Mouse (Mus musculus): ENCODE measurements at regions not wholly inside any gene's neighbourhood (a gene's known extent, or its start where the extent isn't known, plus 50 kb on each side); places are given as distances from the start of the nearest gene placed in this dataset.

- Histone ChIP-seq H3K36me3 (ENCODE audit: control insufficient read depth, insufficient read depth) (no peaks in the 10 kb centered on the region), H3K4me2 (ENCODE audit: low read depth) (no peak overlapping the region), H3K79me2 (ENCODE audit: control insufficient read depth, insufficient read depth) (no peaks in the 10 kb centered on the region), H3K4me3 (no peak overlapping the region), H3ac (ENCODE audit: control insufficient read depth, insufficient read length) (no peak overlapping the region), H3K27me3 (ENCODE audit: control insufficient read depth, insufficient read depth, insufficient read length) (no peaks in the 10 kb centered on the region)
- TF ChIP-seq TCF12 (IDR thresholded peaks at IDR 0.05; ENCODE audit: insufficient read depth, poor library complexity, severe bottlenecking) (no peak), POLR2AphosphoS2 (IDR thresholded peaks at IDR 0.05; ENCODE audit: insufficient read length, low read depth) (no peak), POLR2A (IDR thresholded peaks at IDR 0.05; ENCODE audit: insufficient read length, low read depth) (no peak), E2F4 (IDR thresholded peaks at IDR 0.05; ENCODE audit: insufficient read depth) (no peak), MAX (IDR thresholded peaks at IDR 0.05; ENCODE audit: low read depth) (no peak), SRF (IDR thresholded peaks at IDR 0.05; ENCODE audit: control insufficient read depth, insufficient read length, low read depth) (no peak), MYOD1 (IDR thresholded peaks at IDR 0.05; ENCODE audit: control insufficient read depth in 1 of 3, insufficient read length in 2 of 3, low read depth in 2 of 3) (no peak), USF1 (IDR thresholded peaks at IDR 0.05; ENCODE audit: low read depth) (no peak), REST (IDR thresholded peaks at IDR 0.05; ENCODE audit: insufficient read depth, insufficient read length) (no peak), MYOG (IDR thresholded peaks at IDR 0.05; ENCODE audit: control insufficient read depth in 1 of 3, insufficient read depth in 1 of 3, insufficient read length in 2 of 3, low read depth in 2 of 3) (no peak), TCF3 (IDR thresholded peaks at IDR 0.05; ENCODE audit: insufficient read length, low read depth) (no peak)
These were observed 500.0 kb upstream of the Arpp21 start for GRCm38 (mm10) chr9:112735761-112736160.

GRCm38 (mm10) chr9:112725523-112725922 is 489.8 kb upstream of the Arpp21 start:
- Histone ChIP-seq H3K4me3 (no peak overlapping the region), H3K36me3 (ENCODE audit: control insufficient read depth, insufficient read depth) (no peaks in the 10 kb centered on the region), H3K79me2 (ENCODE audit: control insufficient read depth, insufficient read depth) (no peaks in the 10 kb centered on the region), H3ac (ENCODE audit: control insufficient read depth, insufficient read length) (no peak overlapping the region), H3K4me2 (ENCODE audit: low read depth) (no peak overlapping the region), H3K27me3 (ENCODE audit: control insufficient read depth, insufficient read depth, insufficient read length) (no peaks in the 10 kb centered on the region)
- TF ChIP-seq MYOG (IDR thresholded peaks at IDR 0.05; ENCODE audit: control insufficient read depth in 1 of 3, insufficient read depth in 1 of 3, insufficient read length in 2 of 3, low read depth in 2 of 3) (no peak), POLR2AphosphoS2 (IDR thresholded peaks at IDR 0.05; ENCODE audit: insufficient read length, low read depth) (no peak), MAX (IDR thresholded peaks at IDR 0.05; ENCODE audit: low read depth) (no peak), USF1 (IDR thresholded peaks at IDR 0.05; ENCODE audit: low read depth) (no peak)

- Histone ChIP-seq H3K4me3 (no peak overlapping the region), H3K36me3 (ENCODE audit: control insufficient read depth, insufficient read depth) (no peaks in the 10 kb centered on the region), H3ac (ENCODE audit: control insufficient read depth, insufficient read length) (no peak overlapping the region), H3K79me2 (ENCODE audit: control insufficient read depth, insufficient read depth) (no peaks in the 10 kb centered on the region), H3K27me3 (ENCODE audit: control insufficient read depth, insufficient read depth, insufficient read length) (no peaks in the 10 kb centered on the region), H3K4me2 (ENCODE audit: low read depth) (no peak overlapping the region)
- no peak for TF ChIP-seq MAX (IDR thresholded peaks at IDR 0.05; ENCODE audit: low read depth)
- TF ChIP-seq CEBPB (IDR thresholded peaks at IDR 0.05; ENCODE audit: insufficient read depth, poor library complexity, severe bottlenecking), result no peak
- no peak for TF ChIP-seq E2F4 (IDR thresholded peaks at IDR 0.05; ENCODE audit: insufficient read depth)
- TF ChIP-seq POLR2A (IDR thresholded peaks at IDR 0.05; ENCODE audit: insufficient read length, low read depth), result no peak
- no peak for TF ChIP-seq TCF3 (IDR thresholded peaks at IDR 0.05; ENCODE audit: insufficient read length, low read depth)
- TF ChIP-seq REST (IDR thresholded peaks at IDR 0.05; ENCODE audit: insufficient read depth, insufficient read length), result no peak
- TF ChIP-seq MYOG (IDR thresholded peaks at IDR 0.05; ENCODE audit: control insufficient read depth in 1 of 3, insufficient read depth in 1 of 3, insufficient read length in 2 of 3, low read depth in 2 of 3), result no peak
- no peak for TF ChIP-seq TCF12 (IDR thresholded peaks at IDR 0.05; ENCODE audit: insufficient read depth, poor library complexity, severe bottlenecking)
- TF ChIP-seq USF1 (IDR thresholded peaks at IDR 0.05; ENCODE audit: low read depth), result no peak
- TF ChIP-seq POLR2AphosphoS2 (IDR thresholded peaks at IDR 0.05; ENCODE audit: insufficient read length, low read depth), result no peak
- TF ChIP-seq SRF (IDR thresholded peaks at IDR 0.05; ENCODE audit: control insufficient read depth, insufficient read length, low read depth), result no peak
- no peak for TF ChIP-seq MYOD1 (IDR thresholded peaks at IDR 0.05; ENCODE audit: control insufficient read depth in 1 of 3, insufficient read length in 2 of 3, low read depth in 2 of 3)
These were observed 489.4 kb upstream of the Arpp21 start for GRCm38 (mm10) chr9:112725103-112725502.

- no peaks in the 10 kb centered on the region for H3K27me3 ChIP-seq (ENCODE audit: control insufficient read depth, insufficient read depth, insufficient read length)
- no peak overlapping the region for H3K4me2 ChIP-seq (ENCODE audit: low read depth)
- no peak overlapping the region for H3ac ChIP-seq (ENCODE audit: control insufficient read depth, insufficient read length)
- TF ChIP-seq POLR2AphosphoS2 (IDR thresholded peaks at IDR 0.05; ENCODE audit: insufficient read length, low read depth) (no peak), POLR2A (IDR thresholded peaks at IDR 0.05; ENCODE audit: insufficient read length, low read depth) (no peak), MAX (IDR thresholded peaks at IDR 0.05; ENCODE audit: low read depth) (no peak), TCF3 (IDR thresholded peaks at IDR 0.05; ENCODE audit: insufficient read length, low read depth) (no peak), E2F4 (IDR thresholded peaks at IDR 0.05; ENCODE audit: insufficient read depth) (no peak), TCF12 (IDR thresholded peaks at IDR 0.05; ENCODE audit: insufficient read depth, poor library complexity, severe bottlenecking) (no peak), REST (IDR thresholded peaks at IDR 0.05; ENCODE audit: insufficient read depth, insufficient read length) (no peak), USF1 (IDR thresholded peaks at IDR 0.05; ENCODE audit: low read depth) (no peak), SRF (IDR thresholded peaks at IDR 0.05; ENCODE audit: control insufficient read depth, insufficient read length, low read depth) (no peak), MYOG (IDR thresholded peaks at IDR 0.05; ENCODE audit: control insufficient read depth in 1 of 3, insufficient read depth in 1 of 3, insufficient read length in 2 of 3, low read depth in 2 of 3) (no peak), MYOD1 (IDR thresholded peaks at IDR 0.05; ENCODE audit: control insufficient read depth in 1 of 3, insufficient read length in 2 of 3, low read depth in 2 of 3) (no peak), CEBPB (IDR thresholded peaks at IDR 0.05; ENCODE audit: insufficient read depth, poor library complexity, severe bottlenecking) (no peak)
- H3K4me3 ChIP-seq, result no peak overlapping the region
- H3K79me2 ChIP-seq (ENCODE audit: control insufficient read depth, insufficient read depth), result no peaks in the 10 kb centered on the region
- no peaks in the 10 kb centered on the region for H3K36me3 ChIP-seq (ENCODE audit: control insufficient read depth, insufficient read depth)
These were observed 487.6 kb upstream of the Arpp21 start for GRCm38 (mm10) chr9:112723346-112723745.

- H3K36me3 ChIP-seq (ENCODE audit: control insufficient read depth, insufficient read depth), result no peaks in the 10 kb centered on the region
- H3K4me3 ChIP-seq, result no peak overlapping the region
- no peaks in the 10 kb centered on the region for H3K27me3 ChIP-seq (ENCODE audit: control insufficient read depth, insufficient read depth, insufficient read length)
- no peak overlapping the region for H3K4me2 ChIP-seq (ENCODE audit: low read depth)
- TF ChIP-seq CEBPB (IDR thresholded peaks at IDR 0.05; ENCODE audit: insufficient read depth, poor library complexity, severe bottlenecking) (no peak), MYOG (IDR thresholded peaks at IDR 0.05; ENCODE audit: control insufficient read depth in 1 of 3, insufficient read depth in 1 of 3, insufficient read length in 2 of 3, low read depth in 2 of 3) (no peak), TCF3 (IDR thresholded peaks at IDR 0.05; ENCODE audit: insufficient read length, low read depth) (no peak)
- H3K79me2 ChIP-seq (ENCODE audit: control insufficient read depth, insufficient read depth), result no peaks in the 10 kb centered on the region
- H3ac ChIP-seq (ENCODE audit: control insufficient read depth, insufficient read length), result no peak overlapping the region
These were observed 486.8 kb upstream of the Arpp21 start for GRCm38 (mm10) chr9:112722501-112722900.

Measured in myocyte (in vitro differentiated cells).